Mouse (Mus musculus) kidney, adult 2 months (tissue): ENCODE measurements around the gene Gm17190. TPM values are rescaled to one million over a fixed set of nuclear protein-coding genes. Genes with fewer than 3 reads are reported as not detected.

Experiments used
- DNase-seq: peaks from one replicate; pipeline ENCODE4 v3.0.0; 2021
- H3K27ac ChIP-seq: fragments of 200-500 bp; 2 replicates; pipeline ENCODE4 v1.5.1; 2012; ENCODE audit warnings: low read depth, low read length, control low read depth, inconsistent platforms; ENCODE audit not compliant: insufficient read depth
- H3K27me3 ChIP-seq: fragments of 200-500 bp; replicated peaks from 2 replicates; pipeline ENCODE4 v1.6.1; 2012; ENCODE audit warnings: mild to moderate bottlenecking, moderate library complexity, low read length, inconsistent platforms; ENCODE audit not compliant: control insufficient read depth, insufficient read depth
- H3K36me3 ChIP-seq: fragments of 200-500 bp; 2 replicates; pipeline ENCODE4 v1.6.1; 2012; ENCODE audit warnings: mild to moderate bottlenecking, moderate library complexity, low read length, inconsistent platforms; ENCODE audit not compliant: control insufficient read depth, insufficient read depth
- H3K4me1 ChIP-seq: fragments of 200-500 bp; 2 replicates; pipeline ENCODE4 v1.6.1; 2011; ENCODE audit warnings: low read length; ENCODE audit not compliant: control insufficient read depth, insufficient read depth
- H3K4me3 ChIP-seq: fragments of 200-500 bp; 2 replicates; pipeline ENCODE4 v1.5.1; 2011; ENCODE audit warnings: mild to moderate bottlenecking, low read depth, low read length, control low read depth; ENCODE audit not compliant: insufficient read depth
- CTCF ChIP-seq: fragments of 200-500 bp; conservative IDR thresholded peaks from 2 replicates; pipeline ENCODE4 v1.5.1; 2011; ENCODE audit warnings: low read depth, mild to moderate bottlenecking, control low read depth, low read length, moderate library complexity, mixed read lengths; ENCODE audit not compliant: insufficient read depth, insufficient read length
- POLR2A ChIP-seq: fragments of 200-500 bp; IDR thresholded peaks from one replicate; pipeline ENCODE4 v1.6.1; 2011; ENCODE audit warnings: low read depth, low read length, control low read depth
- WGBS: fragments of 180-500 bp; shearing (Covaris S2); methylation state at CpG from one replicate; pipeline ENCODE4 v1.1.7; 2018; 5-methylcytosine and 5-hydroxymethylcytosine counted together
- polyA plus RNA-seq: library from polyadenylated mRNA; depleted of rRNA; stranded (reverse); fragments of >200 nt; gene quantifications from 2 replicates; pipeline ENCODE4 v1.2.3, GENCODE M21; 2012

Gene Gm17190
- polyA plus RNA-seq, 1 experiment: not detected

GRCm38 (mm10) chr13:96085581-96086302 lies 3.9 kb downstream of the Gm17190 start:
- 88% methylated on average over 7 of the region's 7 CpGs for WGBS
- no peak for TF ChIP-seq CTCF
- no peak for TF ChIP-seq POLR2A
- H3K27me3 ChIP-seq: no peaks in the 10 kb centered on the region; the same call in 1 of the 2 replicates
- H3K4me1 ChIP-seq: no peaks in the 10 kb centered on the region
- H3K4me3 ChIP-seq: no peak overlapping the region
- no peaks in the 10 kb centered on the region for H3K36me3 ChIP-seq
- H3K27ac ChIP-seq: no peak overlapping the region
- DNase-seq: no peak

DNA sequence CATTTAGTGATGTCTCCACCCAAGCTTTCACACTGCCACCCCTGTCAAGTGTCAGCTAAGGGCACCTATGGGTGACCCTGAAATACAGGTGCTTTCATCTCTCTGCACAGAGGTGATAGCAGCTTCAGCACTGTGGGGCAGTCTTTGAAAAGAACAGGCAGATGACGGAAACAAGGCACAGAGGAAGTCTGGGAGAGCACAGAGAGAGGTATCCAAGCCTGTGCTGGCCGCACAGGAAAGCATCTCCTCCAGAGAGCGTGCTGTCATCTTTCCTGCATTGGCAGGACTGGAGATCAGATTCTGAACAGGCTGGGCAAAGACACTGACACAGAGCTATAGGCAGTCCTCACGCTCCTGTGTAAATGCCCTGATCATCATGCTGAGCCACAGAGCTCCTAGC lies 9.1 kb downstream of the Gm17190 start:
- TF ChIP-seq CTCF (no peak), POLR2A (no peak)

GRCm38 (mm10) chr13:96106367-96106766 lies 24.5 kb downstream of the Gm17190 start:
- WGBS: 61% methylated on average over 4 of the region's 4 CpGs
- Histone ChIP-seq H3K27ac (no peak overlapping the region), H3K27me3 (no peaks in the 10 kb centered on the region), H3K4me3 (no peak overlapping the region), H3K4me1 (no peaks in the 10 kb centered on the region), H3K36me3 (no peaks in the 10 kb centered on the region)
- DNase-seq: no peak
- TF ChIP-seq POLR2A: no peak
- no peak for TF ChIP-seq CTCF

More for the DNA sequence above, 9.1 kb downstream of the Gm17190 start:
- H3K27ac ChIP-seq: no peak overlapping the region
- H3K4me3 ChIP-seq: no peak overlapping the region
- no peaks in the 10 kb centered on the region for H3K36me3 ChIP-seq
- DNase-seq: no peak
- H3K27me3 ChIP-seq: no peaks in the 10 kb centered on the region
- no peaks in the 10 kb centered on the region for H3K4me1 ChIP-seq
- WGBS: 74% methylated on average over 4 of the region's 4 CpGs

GRCm38 (mm10) chr13:96110767-96111166 lies 28.9 kb downstream of the Gm17190 start:
- TF ChIP-seq POLR2A: no peak
- no peak for TF ChIP-seq CTCF
- Histone ChIP-seq H3K4me3 (no peak overlapping the region), H3K27me3 (no peaks in the 10 kb centered on the region), H3K36me3 (no peaks in the 10 kb centered on the region), H3K4me1 (no peaks in the 10 kb centered on the region), H3K27ac (no peak overlapping the region)
- no peak for DNase-seq
- WGBS: 51% methylated on average over 3 of the region's 3 CpGs

DNA sequence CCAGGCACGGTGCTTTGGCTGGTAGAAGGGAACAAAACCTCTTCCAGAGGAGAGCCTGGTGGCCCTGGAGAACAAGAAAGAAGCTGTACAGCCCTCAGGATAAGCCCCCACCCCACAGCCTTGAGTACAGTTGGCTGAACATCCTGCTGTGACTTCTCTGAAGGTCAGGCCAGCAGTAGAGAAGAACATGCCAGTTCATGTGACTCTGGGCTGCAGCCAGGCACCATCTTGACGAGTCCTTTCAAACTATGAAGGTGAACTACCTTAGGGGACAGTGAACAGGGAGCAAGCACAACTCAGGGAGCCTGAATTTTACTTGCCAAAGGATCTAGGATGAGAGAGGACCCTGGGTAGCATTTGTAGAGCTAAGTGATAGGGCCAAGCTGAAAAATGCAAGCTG lies 30.9 kb downstream of the Gm17190 start:
- Histone ChIP-seq H3K4me1 (no peaks in the 10 kb centered on the region), H3K27ac (no peak overlapping the region), H3K27me3 (no peaks in the 10 kb centered on the region), H3K4me3 (no peak overlapping the region), H3K36me3 (no peaks in the 10 kb centered on the region)
- WGBS: 68% methylated on average over 2 of the region's 2 CpGs
- no peak for DNase-seq
- TF ChIP-seq CTCF: no peak

GRCm38 (mm10) chr13:96125011-96125410 lies 43.2 kb downstream of the Gm17190 start:
- 59% methylated on average over 5 of the region's 5 CpGs for WGBS
- Histone ChIP-seq H3K4me1 (no peaks in the 10 kb centered on the region), H3K27me3 (no peaks in the 10 kb centered on the region), H3K27ac (no peak overlapping the region), H3K36me3 (no peaks in the 10 kb centered on the region), H3K4me3 (no peak overlapping the region)
- TF ChIP-seq POLR2A (no peak), CTCF (no peak)
- no peak for DNase-seq

DNA sequence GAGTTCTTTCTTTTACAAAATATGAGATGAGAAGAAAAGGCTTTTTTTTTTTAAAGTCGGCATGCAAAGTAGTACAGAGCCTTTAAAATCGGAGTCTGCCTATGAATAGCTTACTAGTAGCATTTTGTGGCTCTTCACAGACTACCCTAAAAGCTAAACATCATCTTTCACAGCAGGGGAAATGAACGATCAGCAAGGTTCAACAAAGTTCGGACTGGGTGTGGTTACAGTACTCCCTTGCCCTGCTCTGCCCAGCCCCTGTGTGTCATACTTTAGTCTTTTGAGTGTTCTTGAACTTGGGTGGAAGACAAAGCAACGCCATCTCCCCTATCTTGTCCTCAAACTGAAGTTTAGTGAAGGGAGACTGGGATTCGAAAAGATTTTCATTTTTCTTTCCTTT lies 44.8 kb downstream of the Gm17190 start:
- no peaks in the 10 kb centered on the region for H3K4me1 ChIP-seq
- TF ChIP-seq POLR2A (no peak), CTCF (no peak)
- H3K27ac ChIP-seq: no peak overlapping the region
- no peak for DNase-seq
- no peaks in the 10 kb centered on the region; the same call in 1 of the 2 replicates for H3K27me3 ChIP-seq
- no peak overlapping the region for H3K4me3 ChIP-seq
- WGBS: 75% methylated on average over 6 of the region's 6 CpGs
- no peaks in the 10 kb centered on the region for H3K36me3 ChIP-seq
